Mouse (Mus musculus) c-Kit-positive CD71-negative TER-119-negative erythroid progenitor cells, embryonic 14.5 days (primary cell): ENCODE measurements at regions not wholly inside any gene's neighbourhood (a gene's known extent, or its start where the extent isn't known, plus 50 kb on each side); places are given as distances from the start of the nearest gene placed in this dataset.
"Not testable (repeated sequence)": the region's sequence is repeated elsewhere in the genome, so short reads cannot be mapped to it uniquely, and the experiment has no call there.

Experiments
- DNase-seq: peaks from one replicate; pipeline ENCODE4 v3.0.0-alpha.2; 2013; ENCODE audit warnings: low read depth

DNA sequence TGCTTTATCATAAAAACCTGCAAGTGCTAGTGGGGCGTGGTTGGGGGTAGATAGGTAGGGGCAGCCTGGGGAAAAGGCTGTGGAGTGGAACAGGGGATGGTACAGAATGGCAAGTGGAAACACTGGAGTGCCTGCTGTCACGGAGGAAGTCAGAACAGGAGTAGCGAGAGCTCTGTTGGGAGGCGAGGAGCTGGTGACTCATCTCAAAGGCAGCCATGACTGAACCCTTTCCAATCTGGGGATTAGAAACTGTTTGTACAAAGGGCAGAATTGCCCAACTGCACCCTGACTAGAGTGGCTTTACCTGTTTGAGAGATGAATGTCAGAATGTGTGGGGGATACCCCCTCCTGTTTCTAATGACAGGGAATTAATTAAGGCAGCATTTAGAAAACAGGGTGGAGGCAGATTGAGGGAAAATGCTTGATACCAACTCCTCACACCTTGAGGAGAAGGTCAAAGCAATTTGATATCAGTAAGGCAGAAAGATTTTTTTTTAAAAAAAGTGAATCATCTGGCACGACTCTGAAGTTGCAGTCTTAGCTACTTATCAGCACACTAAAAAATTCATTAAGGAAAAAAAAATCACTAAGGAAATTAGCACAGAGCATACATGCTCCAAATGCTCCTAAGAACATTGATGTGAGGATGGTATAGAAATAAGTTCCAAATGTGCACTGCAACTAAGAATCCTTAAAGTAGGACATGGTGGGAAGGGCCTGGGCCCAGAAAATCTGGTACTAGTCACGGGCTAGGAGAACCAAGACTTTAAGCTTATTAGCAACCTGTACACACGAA is 54.7 kb upstream of the Usp25 start:
- DNase-seq: no peak

GRCm38 (mm10) chr16:76957491-76957890 is 56.0 kb upstream of the Usp25 start:
- DNase-seq: no peak

- DNase-seq: no peak
Measured at GRCm38 (mm10) chr16:76957090-76957489, 56.4 kb upstream of the Usp25 start.

GRCm38 (mm10) chr16:76950836-76951486 is 62.5 kb upstream of the Usp25 start:
- no peak for DNase-seq

DNA sequence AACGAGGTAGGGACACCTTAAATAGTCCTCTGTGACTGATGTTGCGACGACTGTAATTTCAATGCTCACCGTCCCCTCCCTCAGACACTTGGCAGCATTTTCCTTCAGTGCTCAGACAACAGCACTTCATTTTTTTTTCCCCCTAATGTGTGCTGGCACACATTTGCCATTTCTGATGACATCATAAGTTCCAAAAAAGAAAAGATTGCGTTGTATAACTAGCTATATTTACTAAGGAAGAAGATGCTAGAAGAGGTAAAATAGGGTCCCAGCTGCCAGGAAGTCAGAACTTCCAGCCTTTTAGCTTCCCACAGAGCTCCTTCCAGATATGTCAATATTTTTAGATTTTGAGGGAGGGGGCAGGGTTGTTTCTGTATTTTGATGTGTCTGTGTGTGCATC is 66.5 kb upstream of the Usp25 start:
- no peak for DNase-seq

GRCm38 (mm10) chr16:76938128-76938527 is 75.4 kb upstream of the Usp25 start:
- DNase-seq: no peak

- DNase-seq: no peak
Measured at GRCm38 (mm10) chr16:76927901-76928300, 85.6 kb upstream of the Usp25 start.

GRCm38 (mm10) chr16:76920137-76920536 is 93.4 kb upstream of the Usp25 start:
- DNase-seq: not testable (repeated sequence)

DNA sequence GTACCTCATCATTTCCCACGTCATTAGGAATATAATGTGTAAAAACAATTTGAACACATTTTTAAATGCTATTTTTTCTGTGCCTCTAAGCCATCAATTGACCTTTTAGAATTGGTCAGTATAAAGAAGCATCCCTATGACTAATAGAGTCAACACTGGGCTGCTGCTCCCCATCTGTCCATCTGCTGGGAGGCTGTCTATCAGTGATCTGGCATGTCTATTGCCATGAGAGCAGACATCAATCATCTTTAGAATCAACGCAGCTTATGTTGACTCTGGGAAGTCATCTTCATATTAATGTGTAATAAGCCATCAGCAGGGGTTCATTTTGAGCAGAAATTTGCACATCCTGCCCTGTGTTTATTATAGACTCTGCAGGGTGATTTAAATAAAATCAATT is 94.9 kb upstream of the Usp25 start:
- DNase-seq: no peak

DNA sequence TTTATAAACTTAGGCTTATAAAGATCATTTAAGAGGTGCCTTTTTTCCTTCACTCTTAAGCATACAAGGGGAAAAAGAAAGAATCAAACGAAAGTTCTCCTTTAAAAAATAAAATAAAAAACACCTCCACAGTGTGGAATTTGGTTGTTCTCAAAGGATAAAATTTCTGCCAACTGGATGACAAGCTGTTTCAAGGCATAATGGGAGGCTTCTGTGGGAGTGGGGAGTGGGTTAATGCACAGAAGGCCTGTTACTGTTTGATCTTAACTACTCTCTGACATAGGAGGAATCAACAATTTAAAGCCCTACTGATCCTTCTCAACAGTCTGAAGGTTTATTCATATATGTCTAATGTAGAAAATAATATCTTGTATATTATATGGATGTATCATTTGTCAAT is 99.2 kb upstream of the Usp25 start:
- DNase-seq: no peak

DNA sequence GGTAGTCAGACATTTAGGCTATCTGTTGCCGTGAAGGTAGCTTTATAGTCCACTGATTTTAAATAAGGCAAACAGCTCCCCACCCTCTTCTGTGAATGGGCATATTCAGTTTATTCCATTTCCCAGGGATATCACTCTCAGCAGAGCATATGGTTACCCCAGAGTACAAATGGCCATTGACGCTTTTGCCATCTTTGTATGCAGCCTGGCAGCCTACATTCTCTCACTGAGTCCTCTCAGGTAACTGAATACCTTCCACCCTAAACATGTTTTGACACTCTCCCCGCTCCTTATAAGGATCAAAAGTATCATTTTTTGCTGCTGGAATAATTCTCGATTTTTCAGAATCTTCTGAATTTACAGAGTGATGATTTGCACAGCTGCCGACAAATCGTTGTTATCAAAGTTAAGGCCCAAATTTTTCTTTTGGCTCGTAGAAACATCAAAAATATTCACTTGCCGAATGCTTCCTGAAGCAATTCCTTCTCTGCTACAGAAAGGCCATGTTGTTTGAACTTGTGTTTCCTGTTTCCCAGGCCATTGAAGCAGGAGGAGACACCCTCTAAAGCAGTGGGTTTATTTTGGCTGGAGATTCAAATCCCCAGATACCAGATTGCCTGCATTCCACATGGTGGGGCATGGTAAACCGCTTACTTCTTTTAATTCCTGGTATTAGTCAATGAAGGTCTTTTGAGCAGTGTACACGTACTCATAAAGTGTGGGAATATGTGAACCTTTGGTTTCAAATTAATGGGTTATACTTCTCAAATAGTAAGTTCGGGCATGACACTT is 108.1 kb upstream of the Usp25 start:
- DNase-seq: no peak

GRCm38 (mm10) chr16:76899083-76899482 is 114.4 kb upstream of the Usp25 start:
- peak; percentile 17 for DNase-seq

DNA sequence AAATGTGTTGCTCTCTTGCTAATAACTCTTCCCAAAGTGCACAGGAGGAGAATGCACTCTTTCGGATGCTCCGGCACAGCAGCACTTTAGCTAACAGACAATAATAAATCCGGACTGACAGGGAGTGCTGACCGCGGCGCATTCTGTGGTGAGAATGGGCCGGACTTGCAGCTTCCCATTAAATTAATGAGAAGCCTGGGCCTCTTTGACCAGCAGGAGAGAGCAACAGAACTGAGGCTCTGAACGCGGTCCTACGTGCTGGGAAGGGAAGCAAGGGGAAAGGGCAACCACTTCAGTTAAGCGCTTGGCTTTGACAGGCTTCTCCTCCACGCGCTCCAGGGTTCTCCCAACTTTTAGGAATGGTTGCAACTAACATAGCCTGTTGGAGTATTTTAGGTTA is 117.2 kb upstream of the Usp25 start:
- no peak for DNase-seq

GRCm38 (mm10) chr16:76895781-76896180 is 117.7 kb upstream of the Usp25 start:
- DNase-seq: no peak

- DNase-seq: no peak
Measured at GRCm38 (mm10) chr16:76878576-76878975, 134.9 kb upstream of the Usp25 start.

GRCm38 (mm10) chr16:76875397-76876018 is 138.0 kb upstream of the Usp25 start:
- DNase-seq: no peak

GRCm38 (mm10) chr16:76866465-76866802 is 147.1 kb upstream of the Usp25 start:
- DNase-seq: no peak

GRCm38 (mm10) chr16:76865731-76866464 is 147.6 kb upstream of the Usp25 start:
- DNase-seq: peak; percentile 13

- DNase-seq: no peak
Measured at GRCm38 (mm10) chr16:76864392-76864791, 149.1 kb upstream of the Usp25 start.

DNA sequence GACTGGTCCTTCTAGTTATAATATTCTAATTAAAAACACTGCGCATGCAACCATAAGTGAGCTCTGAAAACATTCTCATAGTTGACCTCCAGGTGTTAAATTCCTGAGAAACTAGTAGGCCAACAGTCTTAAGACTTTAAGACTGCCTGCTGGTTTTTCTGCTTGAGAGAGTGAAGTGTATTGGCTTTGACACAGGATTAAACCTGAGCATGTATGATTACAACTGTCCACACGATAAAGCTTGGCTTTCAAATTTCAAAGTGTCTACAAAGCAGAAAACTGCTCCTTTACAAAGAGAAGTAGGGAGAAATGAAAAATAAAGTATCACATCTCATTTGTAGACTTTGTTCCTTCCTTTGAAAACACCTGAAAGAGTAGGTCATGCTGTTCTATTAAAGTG is 157.7 kb upstream of the Usp25 start:
- DNase-seq: no peak

GRCm38 (mm10) chr16:76851396-76851795 is 162.1 kb upstream of the Usp25 start:
- DNase-seq: no peak

GRCm38 (mm10) chr16:76837450-76837849 is 176.1 kb upstream of the Usp25 start:
- DNase-seq: no peak
